Mouse (Mus musculus): Measurements from ENCODE around the gene Trim11.
A peak's percentile ranks its signal among the peaks of the same experiment; 100 is the strongest.
"Not testable (repeated sequence)": the region's sequence is repeated elsewhere in the genome, so short reads cannot be mapped to it uniquely, and the experiment has no call there.

Gene Trim11

GRCm38 (mm10) chr11:58978027-58978705 lies at the start of gene Trim11:
Gene Trim11 (plus strand): TSS chr11:58978093.
- DNase-seq (ENCODE audit: low read depth, low spot score): peak; percentile 53

DNA sequence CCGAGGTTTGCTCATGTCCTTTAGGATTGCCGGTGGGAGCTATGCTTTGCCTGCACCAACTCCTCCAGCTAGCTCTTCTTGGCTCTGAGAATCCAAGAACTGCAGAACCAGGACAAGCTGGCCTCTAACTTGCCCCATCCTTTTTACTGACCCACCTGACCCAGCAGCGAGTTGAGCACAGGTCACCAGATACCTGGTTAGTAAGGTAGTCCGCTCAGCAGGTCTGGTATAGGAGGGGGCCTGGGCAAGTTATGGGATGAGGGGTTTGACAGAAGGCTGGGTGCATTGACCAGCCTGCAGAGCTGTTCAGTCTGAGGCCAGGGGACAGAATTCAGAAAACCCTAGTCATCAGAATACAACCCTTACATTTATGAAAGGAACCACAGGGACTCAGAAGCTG lies 48.8 kb upstream of the Trim11 start:
- no peak for DNase-seq (ENCODE audit: low read depth, low spot score)

- no peak for DNase-seq (ENCODE audit: low read depth, low spot score)
Observed at GRCm38 (mm10) chr11:58929641-58930040, 48.3 kb upstream of the Trim11 start.

- DNase-seq (ENCODE audit: low read depth, low spot score): no peak
Observed at GRCm38 (mm10) chr11:58930254-58930653, 47.6 kb upstream of the Trim11 start.

DNA sequence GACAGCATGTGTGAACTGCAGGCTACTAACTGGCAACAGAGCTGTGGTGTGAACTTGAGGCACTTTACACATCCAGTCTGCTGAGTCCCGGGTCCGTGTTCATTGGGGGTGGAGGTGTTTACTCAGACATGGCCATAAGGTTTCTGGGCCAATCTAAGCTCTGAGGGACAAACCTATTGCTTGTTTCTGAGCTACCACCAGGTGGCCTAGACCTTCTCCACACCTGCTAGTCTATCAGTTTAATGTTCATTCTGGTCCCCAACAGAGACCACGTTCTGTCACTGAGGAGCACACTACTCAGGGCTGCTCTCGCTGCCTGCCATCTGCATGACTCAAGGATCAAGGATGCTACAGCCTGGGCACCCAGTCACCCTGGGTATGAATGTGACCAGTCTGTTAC lies 46.3 kb upstream of the Trim11 start:
- DNase-seq (ENCODE audit: low read depth, low spot score): no peak

DNA sequence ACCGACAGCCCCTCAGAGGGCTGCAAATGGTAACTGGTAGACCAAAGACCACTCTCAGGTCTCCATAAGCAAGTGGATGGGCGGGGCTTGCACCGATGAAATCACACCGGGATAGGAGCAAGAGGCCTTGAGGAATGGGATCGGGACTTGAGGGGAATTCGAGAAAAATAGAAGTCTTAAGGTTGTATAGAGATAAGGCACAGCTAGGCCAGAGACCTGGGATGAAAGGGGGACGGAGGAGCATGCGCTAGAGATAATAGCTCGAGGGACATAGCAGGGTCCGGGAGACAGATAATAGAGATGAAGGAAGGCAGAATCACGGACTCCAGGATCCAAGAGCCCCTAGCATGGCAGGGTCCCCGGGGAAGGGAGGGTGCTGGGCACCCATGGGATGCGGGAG lies 40.0 kb upstream of the Trim11 start:
- DNase-seq (ENCODE audit: low read depth, low spot score): no peak

DNA sequence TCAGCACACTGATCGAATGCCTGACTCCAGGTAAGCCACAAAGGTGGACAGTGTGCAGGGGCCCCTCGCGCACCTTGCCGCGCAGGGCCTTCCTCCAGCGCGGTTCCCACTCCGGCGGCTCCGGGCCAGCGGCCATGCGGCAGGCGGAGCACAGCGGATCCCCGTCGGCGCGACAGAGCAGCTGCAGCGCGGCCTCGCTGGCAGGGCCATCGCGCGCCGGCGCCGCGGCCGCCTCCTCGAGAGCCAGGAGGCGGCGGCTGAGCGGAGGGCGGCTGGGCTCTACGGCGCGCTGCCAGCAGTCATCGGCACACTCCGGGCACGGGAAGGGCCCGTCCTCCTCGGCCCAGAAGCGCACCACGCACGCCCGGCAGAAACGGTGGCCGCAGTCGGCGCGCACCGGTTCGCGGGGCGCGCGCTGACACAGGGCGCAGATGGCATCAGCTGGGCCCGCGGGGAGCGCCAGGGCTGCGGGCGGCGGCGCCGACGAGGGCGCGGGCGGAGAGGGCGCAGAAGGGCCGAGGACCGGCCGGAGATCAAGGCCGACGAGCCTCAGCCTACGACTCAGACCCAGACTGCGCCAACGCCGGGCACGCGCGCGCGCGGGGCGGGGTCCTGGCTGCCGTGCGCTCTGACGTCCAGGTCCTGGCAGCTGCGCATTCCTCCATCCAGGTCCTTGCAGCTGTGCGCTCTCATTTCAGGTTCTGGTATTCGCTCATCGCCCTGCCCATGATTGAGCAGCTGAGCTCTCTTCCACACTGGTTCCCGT lies 39.4 kb upstream of the Trim11 start, which contains the start of gene Rnf187:
Gene Rnf187, minus strand, starts transcription at position 595 of the 766 bp plus-strand sequence.
- DNase-seq (ENCODE audit: low read depth, low spot score): peak; percentile 87

DNA sequence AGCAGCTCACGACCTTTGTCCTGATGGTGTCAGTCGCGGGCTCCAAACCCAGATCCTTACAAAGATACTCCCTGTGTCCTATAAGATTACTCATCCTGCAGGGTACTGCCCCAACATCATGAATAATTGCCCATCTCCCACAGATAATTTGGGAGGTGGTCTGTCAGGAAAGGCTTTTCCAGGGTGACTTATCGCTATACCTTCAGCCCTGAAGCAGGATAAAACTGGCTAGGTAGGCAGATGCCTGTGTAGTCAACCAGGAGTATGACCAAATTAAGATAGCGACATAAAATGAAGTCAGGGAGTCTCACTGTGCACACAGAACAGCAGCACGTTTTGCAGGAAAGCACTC lies 38.8 kb upstream of the Trim11 start:
- no peak for DNase-seq (ENCODE audit: low read depth, low spot score)

DNA sequence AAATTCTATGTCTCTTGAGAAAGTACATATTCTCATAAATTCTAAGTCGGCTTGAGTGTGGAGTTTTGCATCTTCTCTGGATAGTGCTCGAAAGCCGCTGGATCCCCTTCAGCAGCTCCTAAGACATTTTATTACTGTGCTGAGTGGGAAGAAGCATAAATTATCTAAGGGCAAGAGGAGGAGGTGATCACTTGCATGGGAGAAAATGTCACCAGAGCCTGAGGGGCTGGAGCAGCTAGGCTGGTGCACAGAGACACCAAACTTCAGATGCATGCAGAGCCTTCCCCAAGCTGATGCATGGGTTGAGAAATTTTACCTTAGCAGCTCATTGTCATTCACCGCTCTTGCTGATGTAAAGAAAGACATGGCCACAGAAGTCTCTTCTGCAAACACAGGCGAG lies 33.8 kb upstream of the Trim11 start:
- no peak for DNase-seq (ENCODE audit: low read depth, low spot score)

DNA sequence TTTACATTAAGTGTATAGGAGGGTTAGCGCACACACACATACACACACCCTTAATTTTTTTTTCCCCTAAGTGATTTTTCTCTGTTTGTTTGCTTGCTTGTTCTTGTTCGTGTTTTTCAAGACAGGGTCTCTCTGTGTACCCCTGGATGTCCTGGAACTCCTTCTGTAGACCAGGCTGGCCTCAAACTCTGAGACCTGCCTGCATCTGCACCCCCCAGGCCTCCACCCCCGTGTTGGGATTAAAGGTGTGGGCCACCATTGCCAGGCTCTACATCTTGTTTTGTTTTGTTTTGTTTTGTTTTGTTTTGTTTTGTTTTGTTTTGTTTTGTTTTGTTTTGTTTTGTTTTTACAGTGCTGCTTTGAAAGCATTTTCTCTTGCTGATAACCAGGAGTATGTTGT lies 30.6 kb upstream of the Trim11 start:
- no peak for DNase-seq (ENCODE audit: low read depth, low spot score)

DNA sequence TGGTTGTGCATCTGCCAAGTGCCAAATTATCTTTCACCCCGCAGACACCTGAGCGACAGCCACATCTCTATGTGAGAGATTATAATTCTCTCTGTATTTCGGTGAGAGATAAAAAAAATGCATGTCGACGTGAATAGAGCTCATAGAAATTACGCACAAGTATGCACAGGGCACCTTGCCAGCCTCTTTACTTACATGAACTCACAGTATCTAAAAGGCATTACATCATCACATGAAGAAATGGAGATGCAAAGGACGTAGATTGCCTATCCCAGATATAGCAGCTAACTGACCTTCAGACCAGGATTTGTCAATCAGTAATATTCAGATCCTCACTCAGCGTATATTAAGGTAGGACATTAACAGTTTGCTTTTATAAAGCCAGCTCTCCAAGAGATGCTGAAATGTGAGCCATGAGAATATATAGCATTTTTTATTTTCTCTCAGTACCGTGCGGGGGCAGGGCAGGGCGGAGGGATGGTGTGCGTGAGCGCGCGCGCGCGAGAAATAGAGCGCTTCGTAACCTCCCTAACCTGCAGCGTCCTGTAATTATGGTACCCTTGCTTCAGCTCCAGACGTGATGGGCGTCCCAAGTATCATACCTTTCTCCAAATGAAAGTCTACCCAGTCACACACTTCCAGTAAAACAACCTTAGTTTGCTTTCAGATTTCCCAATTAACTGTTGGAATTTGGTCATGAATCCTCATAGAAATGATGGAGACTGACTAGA lies 29.9 kb upstream of the Trim11 start:
- DNase-seq (ENCODE audit: low read depth, low spot score): no peak

DNA sequence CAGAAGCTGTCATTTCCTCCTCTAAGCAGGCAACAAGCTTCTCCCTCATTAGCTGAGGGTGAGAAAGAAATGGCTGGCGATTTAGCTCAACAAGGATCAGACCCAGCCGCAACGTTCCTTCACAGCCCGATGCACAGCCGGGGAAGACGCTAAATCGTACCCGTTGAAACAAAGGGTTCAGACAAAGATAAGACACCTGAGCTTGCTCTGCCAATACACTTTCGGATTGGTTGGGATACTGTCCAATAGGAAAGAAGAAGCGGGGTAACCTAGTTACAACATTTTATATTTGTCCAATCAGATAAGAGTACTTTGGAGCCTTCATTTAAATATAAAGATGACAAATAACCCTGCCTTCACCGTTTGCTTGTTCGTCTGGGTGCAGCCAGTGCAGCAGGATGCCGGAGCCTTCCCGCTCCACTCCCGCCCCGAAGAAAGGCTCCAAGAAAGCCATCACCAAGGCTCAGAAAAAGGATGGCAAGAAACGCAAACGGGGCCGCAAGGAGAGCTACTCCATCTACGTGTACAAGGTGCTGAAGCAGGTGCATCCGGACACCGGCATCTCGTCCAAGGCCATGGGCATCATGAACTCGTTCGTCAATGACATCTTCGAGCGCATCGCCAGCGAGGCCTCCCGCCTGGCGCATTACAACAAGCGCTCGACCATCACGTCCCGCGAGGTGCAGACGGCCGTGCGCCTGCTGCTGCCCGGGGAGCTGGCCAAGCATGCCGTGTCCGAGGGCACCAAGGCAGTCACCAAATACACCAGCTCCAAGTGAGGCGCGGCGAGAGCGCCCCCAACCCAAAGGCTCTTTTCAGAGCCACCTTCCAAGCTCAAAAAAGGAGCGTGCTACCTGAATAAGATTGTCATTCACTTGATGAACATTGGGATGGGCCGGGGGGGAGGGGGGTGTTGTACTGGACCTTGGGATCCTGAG lies 29.1 kb upstream of the Trim11 start, which contains the start of gene Hist3h2ba:
Gene Hist3h2ba, plus strand, starts transcription at position 379 of the 938 bp plus-strand sequence.
- peak; percentile 59 for DNase-seq (ENCODE audit: low read depth, low spot score)

- no peak for DNase-seq (ENCODE audit: low read depth, low spot score)
Observed at GRCm38 (mm10) chr11:58949480-58950431, 28.1 kb upstream of the Trim11 start.

DNA sequence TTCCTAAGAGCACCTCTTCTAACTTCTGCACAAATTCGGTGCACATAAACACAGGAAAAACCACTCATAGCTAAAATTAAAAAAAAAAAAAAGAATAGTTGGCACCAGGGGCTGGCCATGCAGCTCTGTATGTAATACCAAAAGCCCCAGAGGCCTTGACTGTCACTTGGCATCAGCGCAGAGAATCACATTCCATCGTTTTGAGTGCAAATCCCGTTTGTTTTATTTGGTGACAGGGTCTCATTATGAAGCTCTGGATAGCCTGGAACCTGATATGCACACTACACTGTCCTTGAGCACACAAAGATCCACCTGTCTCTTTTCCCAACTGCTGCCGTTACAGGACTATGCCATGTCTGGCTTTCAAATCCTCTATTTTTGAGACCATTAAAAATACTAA lies 26.7 kb upstream of the Trim11 start:
- no peak for DNase-seq (ENCODE audit: low read depth, low spot score)

- no peak for DNase-seq (ENCODE audit: low read depth, low spot score)
Observed at GRCm38 (mm10) chr11:58953351-58954169, 24.3 kb upstream of the Trim11 start.

GRCm38 (mm10) chr11:58954170-58954419 lies 23.8 kb upstream of the Trim11 start:
- DNase-seq (ENCODE audit: low read depth, low spot score): not testable (repeated sequence)

DNA sequence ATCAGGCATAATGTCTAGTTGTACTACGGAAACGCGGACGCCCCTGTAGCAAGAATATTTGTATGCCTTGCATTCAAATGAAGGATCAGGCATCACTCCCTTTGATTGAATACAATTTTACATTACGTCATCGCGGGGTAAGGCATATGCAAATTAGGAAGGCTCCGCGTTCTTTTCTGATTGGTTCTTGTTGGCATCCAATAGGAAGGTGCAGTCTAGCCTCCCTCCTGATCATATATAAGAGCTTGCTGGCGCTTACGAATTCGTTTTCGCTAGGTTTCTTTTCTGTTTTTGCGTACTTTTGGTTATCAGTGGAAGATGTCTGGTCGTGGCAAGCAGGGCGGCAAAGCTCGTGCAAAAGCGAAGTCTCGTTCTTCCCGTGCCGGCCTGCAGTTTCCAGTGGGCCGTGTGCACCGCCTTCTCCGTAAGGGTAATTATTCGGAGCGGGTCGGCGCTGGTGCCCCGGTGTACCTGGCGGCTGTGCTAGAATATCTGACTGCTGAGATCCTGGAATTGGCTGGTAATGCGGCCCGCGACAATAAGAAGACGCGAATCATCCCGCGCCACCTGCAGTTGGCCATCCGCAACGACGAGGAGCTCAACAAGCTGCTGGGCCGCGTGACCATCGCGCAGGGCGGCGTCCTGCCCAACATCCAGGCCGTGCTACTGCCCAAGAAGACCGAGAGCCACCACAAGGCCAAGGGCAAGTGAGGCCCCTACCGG lies 23.3 kb upstream of the Trim11 start, which contains the start of the genes Hist3h2a and Trim17:
Gene Hist3h2a, plus strand, starts transcription at position 266 of the 723 bp plus-strand sequence.
Gene Trim17, plus strand, starts transcription at position 266 of the 723 bp plus-strand sequence.
- peak; percentile 97 for DNase-seq (ENCODE audit: low read depth, low spot score)

DNA sequence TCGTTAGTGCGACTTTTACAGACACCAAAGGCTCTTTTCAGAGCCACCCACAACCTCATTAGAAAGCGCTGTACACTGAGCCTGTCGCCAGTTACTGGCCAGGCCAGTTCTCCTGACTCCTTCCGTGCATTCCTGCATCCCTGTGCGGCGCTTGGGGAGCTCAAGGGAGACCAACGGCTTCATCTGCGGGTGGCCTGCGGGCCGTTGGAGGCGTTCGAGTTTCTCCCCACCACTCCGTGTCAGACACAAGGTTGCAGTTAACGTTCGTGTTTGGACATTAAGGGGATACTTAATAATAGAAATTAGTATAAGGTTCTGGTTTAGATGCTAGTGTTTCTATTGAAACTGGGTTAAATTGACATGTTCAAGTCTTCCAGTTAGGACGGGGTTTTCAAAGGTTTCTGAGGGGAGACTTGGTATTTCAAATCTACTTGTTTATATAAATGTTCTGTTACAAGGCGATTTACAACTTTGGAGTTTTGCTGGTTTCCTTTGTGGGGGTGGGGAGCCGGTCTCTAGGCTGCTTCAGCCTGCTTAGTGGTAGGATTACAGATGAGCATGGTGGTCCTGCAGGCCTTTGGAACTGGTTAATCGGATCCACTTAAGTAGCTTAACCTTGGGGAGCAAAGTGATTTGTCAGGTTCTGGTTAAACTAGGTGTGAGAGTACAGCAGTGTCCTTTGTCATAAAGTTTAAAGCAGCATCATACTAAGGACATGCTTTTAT lies 22.6 kb upstream of the Trim11 start:
- DNase-seq (ENCODE audit: low read depth, low spot score): no peak
